Mouse (Mus musculus) olfactory bulb, adult 2 months (tissue): ENCODE data around the gene Lyar.

Source experiments
- CTCF ChIP-seq: fragments of 200-500 bp; IDR thresholded peaks from 2 replicates; pipeline ENCODE4 v1.5.1; 2012; ENCODE audit warnings: low read depth, mild to moderate bottlenecking, low read length, moderate library complexity; ENCODE audit not compliant: insufficient read depth
- POLR2A ChIP-seq: fragments of 200-500 bp; IDR thresholded peaks from 2 replicates; pipeline ENCODE4 v1.6.1; 2012; ENCODE audit warnings: mild to moderate bottlenecking, low read depth, low read length, moderate library complexity; ENCODE audit not compliant: insufficient read depth

GRCm38 (mm10) chr5:38277936-38278600 is 57.8 kb downstream of the Lyar start:
- TF ChIP-seq POLR2A (no peak), CTCF (no peak)
